Mouse (Mus musculus): ENCODE results near the gene Snap47. TPM values are rescaled to one million over a fixed set of nuclear protein-coding genes. Genes with fewer than 3 reads are reported as not detected.

Snap47 gene
- polyA plus RNA-seq, 1 experiment from 2014 or later = 144 TPM

DNA sequence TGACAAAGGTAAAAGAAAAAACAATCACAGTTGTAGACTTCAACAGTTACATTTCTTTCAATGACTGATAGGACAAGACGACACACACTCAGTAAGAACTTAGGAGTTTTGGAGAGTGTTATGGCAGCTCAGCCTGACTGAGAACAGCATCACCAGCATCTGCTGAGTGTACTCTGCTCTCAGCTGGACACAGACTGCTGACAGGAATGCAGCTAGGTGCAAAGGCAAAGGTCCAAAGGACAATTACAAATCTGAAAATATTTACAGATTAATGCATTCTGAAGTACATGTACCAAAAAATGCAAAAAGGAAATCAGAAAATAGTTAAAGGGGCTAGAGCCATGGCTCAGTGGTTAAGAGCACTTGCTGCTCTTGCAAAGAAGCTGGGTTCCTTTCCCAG, 21.0 kb downstream of the Snap47 start:
- Histone ChIP-seq H3K4me2 (no peak overlapping the region), H3K4me1 (ENCODE audit: control insufficient read depth, insufficient read depth, low read length) (no peaks in the 10 kb centered on the region), H3K9me3 (ENCODE audit: control insufficient read depth, low read length) (no peaks in the 10 kb centered on the region), H3K9ac (ENCODE audit: low read length) (no peak overlapping the region), H3K27ac (ENCODE audit: low read depth, low read length) (no peak overlapping the region), H3K4me3 (ENCODE audit: low read depth, low read length) (no peak overlapping the region), H3K36me3 (ENCODE audit: control insufficient read depth, insufficient read depth, low read length) (peaks cover 6% of the 10 kb centered on the region), H3K27me3 (ENCODE audit: control insufficient read depth, insufficient read depth, low read length) (no peaks in the 10 kb centered on the region)
- 91% methylated on average over 1 of the region's 1 CpGs for WGBS
- ATAC-seq (ENCODE audit: low FRiP score) (no peak), DNase-seq (ENCODE audit: low spot score, missing footprints) (no peak)

DNA sequence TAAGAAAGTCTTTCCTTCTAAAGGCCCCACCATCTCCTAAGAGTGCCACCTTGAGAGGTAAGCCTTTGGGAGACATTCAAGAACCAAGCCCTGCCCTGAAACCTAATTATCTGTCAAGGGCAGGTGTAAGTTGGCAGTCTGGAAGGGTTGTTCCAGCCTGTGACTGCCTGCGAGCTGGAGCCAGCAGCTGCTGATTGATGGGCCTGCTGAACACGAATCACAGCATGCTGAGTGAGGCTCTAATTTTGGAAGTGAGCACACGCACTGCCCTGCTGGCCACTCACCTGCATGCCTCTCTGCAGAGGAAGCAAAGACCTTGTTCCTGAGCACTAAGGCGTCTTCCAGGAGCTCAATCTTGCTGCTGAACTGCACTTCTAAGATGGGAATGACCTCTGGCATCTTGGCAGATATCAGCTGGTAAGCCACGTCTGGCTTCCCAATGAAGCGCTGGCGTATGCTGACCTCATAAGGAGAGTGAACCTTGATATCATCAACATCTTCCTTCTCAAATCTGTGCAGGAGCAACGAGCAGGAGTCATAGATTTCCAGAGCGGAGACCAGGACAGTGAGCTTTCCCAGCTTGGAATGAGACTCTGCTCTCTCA, 22.8 kb downstream of the Snap47 start:
- H3K4me2 ChIP-seq = no peak overlapping the region
- H3K9me3 ChIP-seq (ENCODE audit: control insufficient read depth, low read length) = no peaks in the 10 kb centered on the region
- H3K4me3 ChIP-seq (ENCODE audit: low read depth, low read length) = no peak overlapping the region
- H3K36me3 ChIP-seq (ENCODE audit: control insufficient read depth, insufficient read depth, low read length) = peaks cover 6% of the 10 kb centered on the region
- no peak for ATAC-seq (ENCODE audit: low FRiP score)
- WGBS = 91% methylated on average over 9 of the region's 9 CpGs
- no peak overlapping the region for H3K27ac ChIP-seq (ENCODE audit: low read depth, low read length)
- DNase-seq (ENCODE audit: low spot score, missing footprints) = no peak
- no peaks in the 10 kb centered on the region for H3K27me3 ChIP-seq (ENCODE audit: control insufficient read depth, insufficient read depth, low read length)
- H3K4me1 ChIP-seq (ENCODE audit: control insufficient read depth, insufficient read depth, low read length) = no peaks in the 10 kb centered on the region
- H3K9ac ChIP-seq (ENCODE audit: low read length) = no peak overlapping the region

DNA sequence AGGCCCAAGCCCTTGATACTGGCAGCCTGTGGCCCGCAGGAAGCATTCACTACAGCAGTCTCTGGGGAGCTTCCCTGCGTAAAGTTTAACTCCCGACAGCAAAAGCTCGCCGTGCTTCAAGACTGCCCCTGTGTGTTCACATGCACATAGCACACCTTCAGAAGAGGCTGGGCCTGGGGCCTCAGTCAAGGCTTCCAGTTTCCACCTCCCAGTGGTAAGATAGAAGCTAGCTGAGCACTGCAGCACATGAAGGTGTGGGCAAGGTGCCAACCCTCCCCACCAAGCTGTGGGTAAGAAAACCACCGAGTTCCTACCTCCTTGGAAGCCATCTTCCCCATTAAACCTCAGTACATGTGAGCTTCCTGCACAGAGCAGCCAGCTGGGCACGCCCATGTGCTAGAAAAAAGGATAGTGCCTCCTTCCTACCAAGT, 25.3 kb downstream of the Snap47 start:
- H3K9ac ChIP-seq (ENCODE audit: low read length) = no peak overlapping the region
- H3K27me3 ChIP-seq (ENCODE audit: control insufficient read depth, insufficient read depth, low read length) = no peaks in the 10 kb centered on the region
- H3K27ac ChIP-seq (ENCODE audit: low read depth, low read length) = no peak overlapping the region
- H3K4me2 ChIP-seq = no peak overlapping the region
- WGBS = 81% methylated on average over 7 of the region's 7 CpGs
- ATAC-seq (ENCODE audit: low FRiP score) (no peak), DNase-seq (ENCODE audit: low spot score, missing footprints) (no peak)
- no peak overlapping the region for H3K4me3 ChIP-seq (ENCODE audit: low read depth, low read length)
- H3K9me3 ChIP-seq (ENCODE audit: control insufficient read depth, low read length) = no peaks in the 10 kb centered on the region
- peaks cover 9% of the 10 kb centered on the region for H3K36me3 ChIP-seq (ENCODE audit: control insufficient read depth, insufficient read depth, low read length)
- no peaks in the 10 kb centered on the region for H3K4me1 ChIP-seq (ENCODE audit: control insufficient read depth, insufficient read depth, low read length)

DNA sequence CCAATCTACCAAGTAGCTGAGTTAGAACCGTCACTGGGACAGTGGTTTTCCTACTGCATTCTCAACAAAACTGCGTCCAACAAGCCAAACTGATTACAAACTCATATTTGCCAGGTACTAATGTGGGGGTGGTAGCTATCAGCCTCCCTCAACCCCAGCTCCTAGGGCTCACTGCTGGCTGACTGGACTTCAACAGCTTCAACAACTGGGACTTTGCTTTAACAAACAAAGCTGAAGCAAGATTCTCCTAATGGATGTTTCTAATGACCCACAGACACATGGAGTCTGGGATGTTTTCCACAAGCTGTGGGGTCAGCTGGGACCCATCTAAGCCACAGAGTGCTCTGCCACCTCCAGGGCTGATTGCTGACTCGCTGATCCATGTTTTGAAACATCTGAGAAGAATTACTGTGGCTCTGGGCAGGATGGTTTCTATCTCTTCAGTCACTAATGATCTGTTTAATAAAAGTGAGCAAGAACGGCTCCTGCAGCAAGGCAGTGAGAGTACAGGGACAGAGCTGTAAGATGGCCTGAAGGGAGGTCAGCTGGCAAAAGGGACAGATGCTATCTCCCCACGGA, 27.9 kb downstream of the Snap47 start:
- H3K9ac ChIP-seq (ENCODE audit: low read length) = no peak overlapping the region
- peaks cover 9% of the 10 kb centered on the region for H3K36me3 ChIP-seq (ENCODE audit: control insufficient read depth, insufficient read depth, low read length)
- no peak overlapping the region for H3K4me2 ChIP-seq
- H3K4me1 ChIP-seq (ENCODE audit: control insufficient read depth, insufficient read depth, low read length) = no peaks in the 10 kb centered on the region
- no peak overlapping the region for H3K27ac ChIP-seq (ENCODE audit: low read depth, low read length)
- H3K27me3 ChIP-seq (ENCODE audit: control insufficient read depth, insufficient read depth, low read length) = no peaks in the 10 kb centered on the region
- DNase-seq (ENCODE audit: low spot score, missing footprints) (no peak), ATAC-seq (ENCODE audit: low FRiP score) (no peak)
- no peaks in the 10 kb centered on the region for H3K9me3 ChIP-seq (ENCODE audit: control insufficient read depth, low read length)
- WGBS = 82% methylated on average over 5 of the region's 5 CpGs
- no peak overlapping the region for H3K4me3 ChIP-seq (ENCODE audit: low read depth, low read length)

DNA sequence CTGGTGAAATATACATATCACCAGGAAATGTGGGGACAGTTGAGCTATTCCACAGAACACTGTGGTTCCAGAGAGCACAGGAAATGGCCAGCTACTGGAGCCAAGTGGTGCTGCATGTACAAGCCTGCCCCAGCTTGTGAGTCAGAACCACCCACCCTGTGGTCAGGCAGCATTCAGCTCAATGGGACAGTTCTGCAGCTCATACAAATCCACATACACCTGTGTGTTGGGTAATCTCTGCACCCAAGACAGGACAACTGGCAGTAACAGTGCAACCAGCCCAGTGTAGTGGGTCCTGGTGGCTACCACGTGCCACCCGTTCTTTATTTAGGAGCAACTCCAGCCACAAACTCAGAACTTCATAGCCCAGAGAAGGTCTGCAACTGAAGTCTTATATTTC, 29.0 kb downstream of the Snap47 start:
- Histone ChIP-seq H3K36me3 (ENCODE audit: control insufficient read depth, insufficient read depth, low read length) (peaks cover 4% of the 10 kb centered on the region), H3K9me3 (ENCODE audit: control insufficient read depth, low read length) (no peaks in the 10 kb centered on the region), H3K4me3 (ENCODE audit: low read depth, low read length) (no peak overlapping the region), H3K4me2 (no peak overlapping the region), H3K9ac (ENCODE audit: low read length) (no peak overlapping the region), H3K27me3 (ENCODE audit: control insufficient read depth, insufficient read depth, low read length) (no peaks in the 10 kb centered on the region), H3K4me1 (ENCODE audit: control insufficient read depth, insufficient read depth, low read length) (no peaks in the 10 kb centered on the region), H3K27ac (ENCODE audit: low read depth, low read length) (no peak overlapping the region)
- no peak for DNase-seq (ENCODE audit: low spot score, missing footprints)
- WGBS = 94% methylated on average over 2 of the region's 2 CpGs
- ATAC-seq (ENCODE audit: low FRiP score) = no peak

DNA sequence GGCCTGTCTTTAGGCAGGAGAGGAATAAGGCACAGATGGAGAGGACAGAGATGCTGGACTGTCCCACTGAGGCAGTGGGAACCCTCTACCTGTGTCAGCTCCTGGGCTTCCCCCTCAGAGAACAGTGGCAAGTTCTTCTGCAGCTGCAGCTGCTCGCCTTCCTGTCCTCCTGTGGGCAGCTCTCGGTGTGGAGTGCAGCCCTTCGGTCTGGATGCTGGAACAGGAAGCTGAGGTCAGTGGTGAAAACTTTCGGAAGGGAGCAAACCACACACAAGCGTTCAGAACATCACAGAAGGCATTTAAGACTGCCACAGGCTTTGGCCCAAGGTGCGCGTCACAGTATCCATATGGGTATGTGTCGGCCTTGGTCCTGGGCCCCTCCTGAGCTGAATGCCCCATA, 29.6 kb downstream of the Snap47 start:
- 90% methylated on average over 8 of the region's 8 CpGs for WGBS

DNA sequence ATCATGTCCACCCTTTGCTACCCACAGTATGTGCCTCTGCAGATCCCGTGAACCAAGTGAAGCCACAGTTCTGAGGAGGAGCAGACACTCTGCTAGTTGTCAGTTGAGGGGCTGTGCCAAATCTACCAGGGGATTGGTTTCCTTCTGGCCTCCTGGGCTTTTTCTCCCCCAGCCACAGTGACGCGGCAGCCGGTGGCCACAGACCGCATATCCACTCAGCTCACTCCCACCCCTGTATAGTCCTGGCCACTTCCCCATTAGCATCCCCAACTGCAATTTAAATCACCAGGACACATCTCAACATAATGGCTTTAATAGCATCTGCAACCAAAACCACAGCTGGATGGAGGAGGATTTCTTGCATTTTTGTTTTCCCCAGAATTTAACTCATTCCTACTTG, 32.3 kb downstream of the Snap47 start:
- H3K4me3 ChIP-seq (ENCODE audit: low read depth, low read length) = no peak overlapping the region

More for the DNA sequence above, 29.6 kb downstream of the Snap47 start:
- H3K9me3 ChIP-seq (ENCODE audit: control insufficient read depth, low read length) = no peaks in the 10 kb centered on the region
- no peak overlapping the region for H3K4me2 ChIP-seq
- H3K27ac ChIP-seq (ENCODE audit: low read depth, low read length) = no peak overlapping the region
- no peak for DNase-seq (ENCODE audit: low spot score, missing footprints)
- ATAC-seq (ENCODE audit: low FRiP score) = no peak
- no peak overlapping the region for H3K4me3 ChIP-seq (ENCODE audit: low read depth, low read length)
- peaks cover 4% of the 10 kb centered on the region for H3K36me3 ChIP-seq (ENCODE audit: control insufficient read depth, insufficient read depth, low read length)
- no peak overlapping the region for H3K9ac ChIP-seq (ENCODE audit: low read length)
- H3K4me1 ChIP-seq (ENCODE audit: control insufficient read depth, insufficient read depth, low read length) = no peaks in the 10 kb centered on the region
- no peaks in the 10 kb centered on the region for H3K27me3 ChIP-seq (ENCODE audit: control insufficient read depth, insufficient read depth, low read length)

DNA sequence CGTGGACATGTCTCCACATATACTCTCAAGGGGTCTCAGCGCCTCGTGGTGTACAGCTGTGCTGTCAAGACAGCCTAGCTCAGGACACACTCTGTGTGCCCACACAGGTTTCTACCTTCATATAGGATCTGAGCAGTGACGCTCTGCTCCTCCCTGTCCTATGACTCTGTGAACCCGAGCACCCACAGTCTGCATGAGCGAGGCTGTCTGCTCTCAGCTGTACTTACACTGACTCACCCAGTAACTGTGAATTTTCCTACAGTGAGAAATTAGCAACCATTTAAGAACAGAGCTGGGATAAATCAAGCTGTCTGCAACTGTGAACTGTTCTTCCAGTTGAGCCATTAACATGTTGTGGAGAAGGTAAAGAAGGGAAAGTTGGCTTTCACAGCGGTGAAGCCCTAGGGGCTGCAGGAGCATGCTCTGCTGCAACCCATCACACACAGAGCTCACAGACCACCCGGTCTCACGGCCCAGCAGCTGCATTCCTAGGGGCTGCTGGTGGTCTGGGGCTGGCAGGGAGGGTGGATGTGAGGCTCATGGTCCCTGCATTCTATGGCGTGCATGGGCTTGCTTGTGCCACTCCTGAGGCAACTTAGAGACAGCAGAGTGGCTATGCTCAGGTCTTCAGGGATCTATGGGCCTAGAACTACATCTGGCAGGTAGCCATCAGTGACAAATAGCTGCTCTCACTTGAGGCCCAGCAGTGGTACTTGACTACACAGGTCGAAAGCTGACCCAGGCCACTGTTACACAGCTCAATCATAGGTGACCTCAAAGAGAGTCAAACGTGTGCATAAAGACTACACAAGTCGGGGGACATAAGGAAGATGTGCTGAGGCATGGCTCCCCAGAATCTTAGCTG, 37.8 kb downstream of the Snap47 start:
- 89% methylated on average over 13 of the region's 13 CpGs for WGBS
- ATAC-seq (ENCODE audit: low FRiP score) = no peak
- no peak overlapping the region for H3K27ac ChIP-seq (ENCODE audit: low read depth, low read length)
- H3K27me3 ChIP-seq (ENCODE audit: control insufficient read depth, insufficient read depth, low read length) = no peaks in the 10 kb centered on the region
- no peaks in the 10 kb centered on the region for H3K9me3 ChIP-seq (ENCODE audit: control insufficient read depth, low read length)
- H3K4me1 ChIP-seq (ENCODE audit: control insufficient read depth, insufficient read depth, low read length) = no peaks in the 10 kb centered on the region
- H3K9ac ChIP-seq (ENCODE audit: low read length) = no peak overlapping the region
- no peak overlapping the region for H3K4me2 ChIP-seq
- no peak for DNase-seq (ENCODE audit: low spot score, missing footprints)
- H3K4me3 ChIP-seq (ENCODE audit: low read depth, low read length) = no peak overlapping the region
- peaks cover 2% of the 10 kb centered on the region; the same call in 1 of the 2 replicates for H3K36me3 ChIP-seq (ENCODE audit: control insufficient read depth, insufficient read depth, low read length)

More for the DNA sequence above, 32.3 kb downstream of the Snap47 start:
- ATAC-seq (ENCODE audit: low FRiP score) = no peak
- no peak overlapping the region for H3K27ac ChIP-seq (ENCODE audit: low read depth, low read length)
- H3K9me3 ChIP-seq (ENCODE audit: control insufficient read depth, low read length) = no peaks in the 10 kb centered on the region
- no peak for DNase-seq (ENCODE audit: low spot score, missing footprints)
- 87% methylated on average over 5 of the region's 5 CpGs for WGBS
- no peak overlapping the region for H3K9ac ChIP-seq (ENCODE audit: low read length)
- H3K4me1 ChIP-seq (ENCODE audit: control insufficient read depth, insufficient read depth, low read length) = no peaks in the 10 kb centered on the region
- H3K36me3 ChIP-seq (ENCODE audit: control insufficient read depth, insufficient read depth, low read length) = peaks cover 6% of the 10 kb centered on the region; the same call in 1 of the 2 replicates
- no peak overlapping the region for H3K4me2 ChIP-seq
- no peaks in the 10 kb centered on the region for H3K27me3 ChIP-seq (ENCODE audit: control insufficient read depth, insufficient read depth, low read length)

DNA sequence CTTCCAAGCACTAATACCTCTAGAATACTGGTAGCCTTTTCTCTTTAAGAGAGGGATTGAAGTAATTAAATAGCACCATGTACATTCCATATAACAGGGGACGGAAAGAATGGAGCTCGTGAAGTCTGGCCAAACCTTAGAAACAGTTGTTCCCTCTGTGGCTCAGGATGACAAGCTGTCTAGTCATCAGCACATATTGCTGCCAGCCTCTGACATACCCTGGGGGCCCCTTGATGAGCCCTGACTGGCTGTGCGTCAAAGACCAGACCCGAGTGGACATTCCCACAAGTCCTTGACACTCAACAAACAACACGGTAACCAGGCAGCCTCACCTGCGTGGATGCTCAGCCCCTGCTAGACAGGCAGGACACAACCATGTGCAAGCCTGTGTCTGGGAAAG, 38.9 kb downstream of the Snap47 start:
- ATAC-seq (ENCODE audit: low FRiP score) (no peak), DNase-seq (ENCODE audit: low spot score, missing footprints) (no peak)
- H3K9ac ChIP-seq (ENCODE audit: low read length) = no peak overlapping the region
- H3K36me3 ChIP-seq (ENCODE audit: control insufficient read depth, insufficient read depth, low read length) = 0 out of 2 replicates have a peak, but pooled peaks cover 2% of the 10 kb centered on the region
- no peak overlapping the region for H3K4me3 ChIP-seq (ENCODE audit: low read depth, low read length)
- no peak overlapping the region for H3K4me2 ChIP-seq
- WGBS = 77% methylated on average over 6 of the region's 6 CpGs
- H3K27me3 ChIP-seq (ENCODE audit: control insufficient read depth, insufficient read depth, low read length) = no peaks in the 10 kb centered on the region
- H3K4me1 ChIP-seq (ENCODE audit: control insufficient read depth, insufficient read depth, low read length) = no peaks in the 10 kb centered on the region
- no peaks in the 10 kb centered on the region for H3K9me3 ChIP-seq (ENCODE audit: control insufficient read depth, low read length)
- H3K27ac ChIP-seq (ENCODE audit: low read depth, low read length) = no peak overlapping the region
